Mouse (Mus musculus): Measurements from ENCODE around the gene Rara. TPM values are rescaled to one million over a fixed set of nuclear protein-coding genes. Genes with fewer than 3 reads are reported as not detected.
"Not testable (repeated sequence)": the region's sequence is repeated elsewhere in the genome, so short reads cannot be mapped to it uniquely, and the experiment has no call there.

Gene Rara
- polyA plus RNA-seq, 1 experiment from 2014 or later: 38.4 TPM

- under 1% methylated on average over 49 of the region's 49 CpGs for WGBS
- Histone ChIP-seq H3K4me2 (peak within 1 kb of the TSS; percentile 90), H3K27ac (peak within 1 kb of the TSS; percentile 85), H3K4me3 (peak within 1 kb of the TSS; percentile 57), H3K9me3 (no peaks in the 10 kb centered on the region), H3K9ac (peak within 1 kb of the TSS; percentile 54), H3K4me1 (peaks cover 62% of the 10 kb centered on the region), H3K27me3 (no peaks in the 10 kb centered on the region), H3K36me3 (peaks cover 21% of the 10 kb centered on the region)
- ATAC-seq (ENCODE audit: borderline replicate concordance, extremely low read depth, low FRiP score, low TSS enrichment): peak; percentile 96
These were observed 20.0 kb upstream of the Rara start, which contains the start of gene Cdc6 for GRCm38 (mm10) chr11:98907437-98908173. Gene Cdc6 (plus strand): TSS chr11:98907801.

- no peak for ATAC-seq (ENCODE audit: borderline replicate concordance, extremely low read depth, low FRiP score, low TSS enrichment)
- H3K4me3 ChIP-seq: peak overlapping the region; percentile 57
- H3K9ac ChIP-seq: no peak overlapping the region
- H3K9me3 ChIP-seq: no peaks in the 10 kb centered on the region
- peaks cover 34% of the 10 kb centered on the region for H3K36me3 ChIP-seq
- 19% methylated on average over 6 of the region's 6 CpGs for WGBS
- H3K4me2 ChIP-seq: peak overlapping the region; percentile 90
- no peaks in the 10 kb centered on the region for H3K27me3 ChIP-seq
- no peak overlapping the region for H3K27ac ChIP-seq
- H3K4me1 ChIP-seq: peaks cover 53% of the 10 kb centered on the region
These were observed 18.0 kb upstream of the Rara start for GRCm38 (mm10) chr11:98909654-98910053.

- no peak for ATAC-seq (ENCODE audit: borderline replicate concordance, extremely low read depth, low FRiP score, low TSS enrichment)
- peaks cover 42% of the 10 kb centered on the region for H3K36me3 ChIP-seq
- H3K27ac ChIP-seq: no peak overlapping the region
- H3K27me3 ChIP-seq: no peaks in the 10 kb centered on the region
- H3K4me2 ChIP-seq: no peak overlapping the region
- H3K4me3 ChIP-seq: no peak overlapping the region
- H3K9ac ChIP-seq: no peak overlapping the region
- peaks cover 49% of the 10 kb centered on the region for H3K4me1 ChIP-seq
- H3K9me3 ChIP-seq: no peaks in the 10 kb centered on the region
- WGBS: 73% methylated on average over 11 of the region's 11 CpGs
These were observed 17.2 kb upstream of the Rara start for GRCm38 (mm10) chr11:98910415-98910814.

- H3K27me3 ChIP-seq: no peaks in the 10 kb centered on the region
- no peak for ATAC-seq (ENCODE audit: borderline replicate concordance, extremely low read depth, low FRiP score, low TSS enrichment)
- H3K4me3 ChIP-seq: no peak overlapping the region
- peaks cover 46% of the 10 kb centered on the region for H3K4me1 ChIP-seq
- no peak overlapping the region for H3K4me2 ChIP-seq
- no peaks in the 10 kb centered on the region for H3K9me3 ChIP-seq
- H3K9ac ChIP-seq: no peak overlapping the region
- H3K27ac ChIP-seq: no peak overlapping the region
- WGBS: 80% methylated on average over 5 of the region's 5 CpGs
- H3K36me3 ChIP-seq: peaks cover 49% of the 10 kb centered on the region
These were observed 16.1 kb upstream of the Rara start for GRCm38 (mm10) chr11:98911498-98911897.

GRCm38 (mm10) chr11:98914196-98914595 lies 13.4 kb upstream of the Rara start:
- Histone ChIP-seq H3K9ac (no peak overlapping the region), H3K9me3 (no peaks in the 10 kb centered on the region), H3K27me3 (no peaks in the 10 kb centered on the region), H3K4me1 (peaks cover 27% of the 10 kb centered on the region), H3K27ac (no peak overlapping the region), H3K36me3 (peaks cover 74% of the 10 kb centered on the region), H3K4me3 (no peak overlapping the region), H3K4me2 (no peak overlapping the region)
- 37% methylated on average over 11 of the region's 11 CpGs for WGBS
- ATAC-seq (ENCODE audit: borderline replicate concordance, extremely low read depth, low FRiP score, low TSS enrichment): no peak

- H3K36me3 ChIP-seq: peaks cover 79% of the 10 kb centered on the region
- H3K4me2 ChIP-seq; H3K9me3 ChIP-seq; ATAC-seq (ENCODE audit: borderline replicate concordance, extremely low read depth, low FRiP score, low TSS enrichment); H3K9ac ChIP-seq; H3K4me3 ChIP-seq; H3K27ac ChIP-seq; H3K27me3 ChIP-seq: not testable (repeated sequence)
- WGBS: 90% methylated on average over 3 of the region's 3 CpGs
- peaks cover 15% of the 10 kb centered on the region; the same call in 1 of the 2 replicates for H3K4me1 ChIP-seq
These were observed 11.2 kb upstream of the Rara start for GRCm38 (mm10) chr11:98916376-98916775.

GRCm38 (mm10) chr11:98917428-98918005 lies 10.1 kb upstream of the Rara start:
- WGBS: 60% methylated on average over 13 of the region's 13 CpGs
- Histone ChIP-seq H3K4me1 (peaks cover 18% of the 10 kb centered on the region), H3K36me3 (peaks cover 74% of the 10 kb centered on the region), H3K4me2 (no peak overlapping the region), H3K27ac (no peak overlapping the region), H3K9me3 (no peaks in the 10 kb centered on the region), H3K27me3 (no peaks in the 10 kb centered on the region), H3K9ac (no peak overlapping the region), H3K4me3 (no peak overlapping the region)
- no peak for ATAC-seq (ENCODE audit: borderline replicate concordance, extremely low read depth, low FRiP score, low TSS enrichment)

- peaks cover 22% of the 10 kb centered on the region for H3K4me1 ChIP-seq
- H3K36me3 ChIP-seq: peaks cover 70% of the 10 kb centered on the region
- H3K9me3 ChIP-seq: no peaks in the 10 kb centered on the region
- no peak overlapping the region for H3K27ac ChIP-seq
- ATAC-seq (ENCODE audit: borderline replicate concordance, extremely low read depth, low FRiP score, low TSS enrichment): no peak
- no peaks in the 10 kb centered on the region for H3K27me3 ChIP-seq
- no peak overlapping the region for H3K4me2 ChIP-seq
- H3K9ac ChIP-seq: no peak overlapping the region
- no peak overlapping the region for H3K4me3 ChIP-seq
- WGBS: 58% methylated on average over 9 of the region's 9 CpGs
These were observed 9.4 kb upstream of the Rara start for GRCm38 (mm10) chr11:98918231-98918630.

GRCm38 (mm10) chr11:98919009-98919408 lies 8.6 kb upstream of the Rara start:
- Histone ChIP-seq H3K27me3 (no peaks in the 10 kb centered on the region), H3K4me1 (peaks cover 26% of the 10 kb centered on the region), H3K9ac (no peak overlapping the region), H3K4me2 (no peak overlapping the region), H3K4me3 (no peak overlapping the region), H3K27ac (no peak overlapping the region), H3K9me3 (no peaks in the 10 kb centered on the region), H3K36me3 (peaks cover 65% of the 10 kb centered on the region)
- 95% methylated on average over 11 of the region's 11 CpGs for WGBS
- ATAC-seq (ENCODE audit: borderline replicate concordance, extremely low read depth, low FRiP score, low TSS enrichment): no peak

GRCm38 (mm10) chr11:98921813-98922212 lies 5.8 kb upstream of the Rara start:
- H3K4me1 ChIP-seq: peaks cover 45% of the 10 kb centered on the region
- not testable (repeated sequence) for H3K9me3 ChIP-seq; H3K4me3 ChIP-seq; ATAC-seq (ENCODE audit: borderline replicate concordance, extremely low read depth, low FRiP score, low TSS enrichment); H3K9ac ChIP-seq; H3K27me3 ChIP-seq; H3K4me2 ChIP-seq
- 37% methylated on average over 15 of the region's 15 CpGs for WGBS
- H3K36me3 ChIP-seq: peaks cover 44% of the 10 kb centered on the region
- peak overlapping the region; percentile 94 for H3K27ac ChIP-seq

GRCm38 (mm10) chr11:98922307-98922706 lies 5.3 kb upstream of the Rara start:
- H3K9ac ChIP-seq; H3K4me3 ChIP-seq; ATAC-seq (ENCODE audit: borderline replicate concordance, extremely low read depth, low FRiP score, low TSS enrichment); H3K9me3 ChIP-seq; H3K27me3 ChIP-seq: not testable (repeated sequence)
- H3K27ac ChIP-seq: peak overlapping the region; percentile 94
- 34% methylated on average over 10 of the region's 10 CpGs for WGBS
- peak overlapping the region; percentile 7; the same call in 1 of the 2 replicates for H3K4me2 ChIP-seq
- H3K4me1 ChIP-seq: peaks cover 50% of the 10 kb centered on the region
- H3K36me3 ChIP-seq: peaks cover 39% of the 10 kb centered on the region
